Mouse (Mus musculus) liver, embryonic 14.5 days (tissue): ENCODE measurements around the gene Parvb. TPM values are rescaled to one million over a fixed set of nuclear protein-coding genes. Genes with fewer than 3 reads are reported as not detected.

Source experiments
- ATAC-seq: fragments of 200-750 bp; cut with Nextera tagmentation; 2 replicates; pipeline ENCODE4 v1.8.0; 2017; ENCODE audit warnings: moderate number of reproducible peaks, mild to moderate bottlenecking, moderate library complexity; ENCODE audit not compliant: insufficient read depth
- DNase-seq, 3 experiments: peaks; one replicate each; pipeline ENCODE4 v3.0.0-alpha.2; 2012 to 2013; ENCODE audit warnings: low read depth in 3 of 3, low spot score in 3 of 3
- H3K27ac ChIP-seq: fragments of 300-500 bp; sonication (generic); 2 replicates; pipeline ENCODE4 v1.5.1; 2014; ENCODE audit warnings: moderate library complexity, mild to moderate bottlenecking, control low read depth, inconsistent platforms
- H3K27me3 ChIP-seq: fragments of 300-500 bp; sonication (generic); 2 replicates; pipeline ENCODE4 v1.6.1; 2014; ENCODE audit warnings: mild to moderate bottlenecking, low read length, moderate library complexity; ENCODE audit not compliant: control insufficient read depth, insufficient read depth
- H3K36me3 ChIP-seq: fragments of 300-500 bp; sonication (generic); replicated peaks from 2 replicates; pipeline ENCODE4 v1.6.1; 2014; ENCODE audit warnings: low read depth; ENCODE audit not compliant: control insufficient read depth, insufficient read depth
- H3K4me1 ChIP-seq, 2 experiments: fragments of 200-500 bp in 1 of 2; fragments of 300-500 bp in 1 of 2; sonication (generic) in 1 of 2; replicated peaks; 2 replicates each; pipeline ENCODE4 v1.6.1; 2012 to 2014; ENCODE audit warnings: antibody characterized with exemption in 1 of 2, inconsistent platforms in 1 of 2, low read length in 1 of 2; ENCODE audit not compliant: control insufficient read depth in 2 of 2, insufficient read depth in 2 of 2
- H3K4me2 ChIP-seq: fragments of 300-500 bp; sonication (generic); 2 replicates; pipeline ENCODE4 v1.6.1; 2014; ENCODE audit warnings: low read depth, mild to moderate bottlenecking, control low read depth, moderate library complexity
- H3K4me3 ChIP-seq, 2 experiments: fragments of 200-500 bp in 1 of 2; fragments of 300-500 bp in 1 of 2; sonication (generic) in 1 of 2; 2 replicates each; pipeline ENCODE4 v1.5.1; 2012 to 2014; ENCODE audit warnings: low read depth in 2 of 2, low read length in 2 of 2, mild to moderate bottlenecking in 2 of 2, control low read depth in 1 of 2, inconsistent platforms in 1 of 2, moderate library complexity in 1 of 2; ENCODE audit not compliant: insufficient read depth in 1 of 2
- H3K9ac ChIP-seq: fragments of 300-500 bp; sonication (generic); replicated peaks from 2 replicates; pipeline ENCODE4 v1.6.1; 2014; ENCODE audit warnings: mild to moderate bottlenecking, control low read depth, moderate library complexity
- H3K9me3 ChIP-seq: fragments of 300-500 bp; sonication (generic); 2 replicates; pipeline ENCODE4 v1.6.1; 2016; ENCODE audit warnings: low read length, mixed read lengths; ENCODE audit not compliant: control insufficient read depth
- CTCF ChIP-seq: IDR thresholded peaks from 2 replicates; pipeline ENCODE4 v1.5.1; 2016; ENCODE audit warnings: antibody characterized with exemption, low read depth, control low read depth
- EP300 ChIP-seq: IDR thresholded peaks from 2 replicates; pipeline ENCODE4 v1.6.1; 2016; ENCODE audit warnings: antibody characterized with exemption, low read depth
- WGBS: fragments of 180-500 bp; shearing (Covaris S2); extraction: QIAGEN DNeasy Blood & Tissue Kit; methylation state at CpG from one replicate; pipeline ENCODE4 v1.1.7; 2014; ENCODE audit not compliant: insufficient replicate concordance; 5-methylcytosine and 5-hydroxymethylcytosine counted together
- polyA plus RNA-seq, 2 experiments: library from polyadenylated mRNA; depleted of rRNA in 1 of 2; stranded (reverse) in 1 of 2; unstranded in 1 of 2; fragments of >200 nt; fragmentation: Nextera tagmentation in 1 of 2; extraction: Ambion mirVana in 1 of 2; gene quantifications; 2 replicates each; pipeline versions ENCODE4 v1.2.1 to v1.2.3; 2012 to 2014

Gene Parvb
- polyA plus RNA-seq, 2 experiments = 7.3 to 22.6 TPM

- peaks cover 26 to 29% of the 10 kb centered on the region in 2 experiments for H3K4me1 ChIP-seq
- no peak overlapping the region for H3K4me2 ChIP-seq
- no peaks in the 10 kb centered on the region for H3K36me3 ChIP-seq
- no peaks in the 10 kb centered on the region for H3K27me3 ChIP-seq
- H3K4me3 ChIP-seq = no peak overlapping the region
- no peak overlapping the region for H3K27ac ChIP-seq
- WGBS = 55% methylated on average over 15 of the region's 15 CpGs
- TF ChIP-seq EP300 (no peak), CTCF (no peak)
- DNase-seq (no peak), ATAC-seq (no peak)
- no peak overlapping the region for H3K9ac ChIP-seq
- H3K9me3 ChIP-seq = no peaks in the 10 kb centered on the region
Measured at GRCm38 (mm10) chr15:84315276-84316046, 83.6 kb downstream of the Parvb start.

- no peak for DNase-seq
- WGBS = 61% methylated on average over 4 of the region's 4 CpGs
- TF ChIP-seq EP300 (no peak), CTCF (no peak)
- Histone ChIP-seq H3K4me3 (no peak overlapping the region), H3K27ac (no peak overlapping the region), H3K4me1 (no peaks in the 10 kb centered on the region), H3K9ac (no peak overlapping the region), H3K4me2 (no peak overlapping the region), H3K27me3 (no peaks in the 10 kb centered on the region), H3K9me3 (no peaks in the 10 kb centered on the region), H3K36me3 (no peaks in the 10 kb centered on the region)
- ATAC-seq = no peak
Measured at GRCm38 (mm10) chr15:84319393-84319792, 87.5 kb downstream of the Parvb start.

GRCm38 (mm10) chr15:84321544-84322174 lies 89.8 kb downstream of the Parvb start:
- DNase-seq = no peak
- Histone ChIP-seq H3K27ac (no peak overlapping the region), H3K4me3 (no peak overlapping the region), H3K27me3 (no peaks in the 10 kb centered on the region), H3K36me3 (no peaks in the 10 kb centered on the region), H3K9me3 (no peaks in the 10 kb centered on the region), H3K9ac (no peak overlapping the region), H3K4me2 (no peak overlapping the region), H3K4me1 (0 out of 4 replicates have a peak, but pooled peaks cover 0 to 2% of the 10 kb centered on the region in 2 experiments)
- TF ChIP-seq CTCF = no peak
- TF ChIP-seq EP300 = no peak
- ATAC-seq = no peak
- WGBS = 43% methylated on average over 8 of the region's 8 CpGs

GRCm38 (mm10) chr15:84323966-84324869 lies 92.4 kb downstream of the Parvb start, which contains the start of gene Parvg:
Gene Parvg (plus strand): TSS chr15:84324026.
- H3K27ac ChIP-seq = no peak within 1 kb of the TSS; the same call in 1 of the 2 replicates
- H3K4me1 ChIP-seq = 0 out of 4 replicates have a peak, but pooled peaks cover 0 to 2% of the 10 kb centered on the region in 2 experiments
- TF ChIP-seq CTCF = no peak
- TF ChIP-seq EP300 = no peak
- ATAC-seq (no peak), DNase-seq (no peak)
- H3K4me3 ChIP-seq = peak within 1 kb of the TSS; percentile 41 to 46
- no peaks in the 10 kb centered on the region for H3K36me3 ChIP-seq
- no peak within 1 kb of the TSS; the same call in 1 of the 2 replicates for H3K9ac ChIP-seq
- H3K4me2 ChIP-seq = peak within 1 kb of the TSS; percentile 50
- 31% methylated on average over 10 of the region's 10 CpGs for WGBS
- no peaks in the 10 kb centered on the region for H3K9me3 ChIP-seq
- no peaks in the 10 kb centered on the region for H3K27me3 ChIP-seq
